In genomic region chr13:73383585-73383984, GRCm38 (mm10) we compare ENCODE assay signal across 9 mouse cellular contexts. TPM values are rescaled to one million over a fixed set of nuclear protein-coding genes. Genes with fewer than 3 reads are reported as not detected.
DNase-seq lines count a peak whose midpoint lies in the region; ATAC-seq and TF ChIP-seq lines count a peak whose summit lies in the region.
"Had no signal": no experiment of that assay in that cellular context is flagged by ENCODE, and none has a peak within 500 bp of the region (broad histone marks: within the 10 kb centered on the region; RNA-seq: fewer than 3 reads in every experiment).

No protein-coding gene starts in this region.

- WGBS in kidney, embryonic 15.5 days, result 68% methylated on average over 3 of the region's 3 CpGs
- 59% methylated on average over 3 of the region's 3 CpGs for WGBS in midbrain, embryonic 10.5 days

- H3K4me3 ChIP-seq in kidney, embryonic 15.5 days (replicated peaks), result no peak overlapping the region
- H3K4me3 ChIP-seq in midbrain, embryonic 10.5 days, result no peak overlapping the region
- H3K4me3 ChIP-seq: limb, embryonic 13.5 days had no signal

- no peaks in the 10 kb centered on the region for H3K36me3 ChIP-seq in kidney, embryonic 15.5 days
- H3K36me3 ChIP-seq in midbrain, embryonic 10.5 days, result no peaks in the 10 kb centered on the region
- H3K36me3 ChIP-seq: limb, embryonic 13.5 days had no signal

- H3K9me3 ChIP-seq in kidney, embryonic 15.5 days (replicated peaks), result no peaks in the 10 kb centered on the region
- no peaks in the 10 kb centered on the region for H3K9me3 ChIP-seq in midbrain, embryonic 10.5 days (replicated peaks)
- H3K9me3 ChIP-seq: limb, embryonic 13.5 days had no signal

- peak; percentile 37 for DNase-seq in kidney, postnatal 10 days
- no peak for DNase-seq in Patski (ENCODE audit: low read depth, low spot score)
- peak; percentile 18 to 26 for DNase-seq in kidney, postnatal 4 days
- DNase-seq in thymus, postnatal 4 days, result peak; percentile 63
- DNase-seq in midbrain, embryonic 10.5 days (ENCODE audit: low spot score), result no peak
- no peak for DNase-seq in ovary, postnatal 36 days (ENCODE audit: low spot score)

- POLR2A ChIA-PET in Patski (lab: Charles Lee), result no interaction called here

- no peak overlapping the region for H3K4me2 ChIP-seq in kidney, embryonic 15.5 days
- H3K4me2 ChIP-seq: limb, embryonic 13.5 days had no signal

- no peak overlapping the region for H3K9ac ChIP-seq in kidney, embryonic 15.5 days
- H3K9ac ChIP-seq: limb, embryonic 13.5 days had no signal

- peak; percentile 62 for TF ChIP-seq CTCF in Patski (IDR thresholded peaks at IDR 0.05)

- in situ Hi-C loops in Patski (cut with MboI; ENCODE audit: low pct_unique_long_range_greater_than_20kb), result no loop called here

- no peaks in the 10 kb centered on the region for H3K27me3 ChIP-seq in kidney, embryonic 15.5 days
- H3K27me3 ChIP-seq in Patski, result peaks cover 17% of the 10 kb centered on the region
- no peaks in the 10 kb centered on the region for H3K27me3 ChIP-seq in midbrain, embryonic 10.5 days (ENCODE audit: low read depth, poor library complexity, severe bottlenecking)
- H3K27me3 ChIP-seq: limb, embryonic 13.5 days had no signal

- no peak overlapping the region for H3K27ac ChIP-seq in kidney, embryonic 15.5 days
- H3K27ac ChIP-seq in midbrain, embryonic 10.5 days (replicated peaks), result no peak overlapping the region
- H3K27ac ChIP-seq: limb, embryonic 13.5 days had no signal

- no peaks in the 10 kb centered on the region for H3K4me1 ChIP-seq in kidney, embryonic 15.5 days
- H3K4me1 ChIP-seq in midbrain, embryonic 10.5 days, result 0 out of 2 replicates have a peak, but pooled peaks cover 3% of the 10 kb centered on the region
- H3K4me1 ChIP-seq: limb, embryonic 13.5 days had no signal

- CTCF ChIA-PET in Patski (lab: Charles Lee), result no interaction called here

- ATAC-seq in kidney, embryonic 15.5 days (replicated peaks; ENCODE audit: low FRiP score), result no peak
- ATAC-seq in CD4-positive, CD25-positive, alpha-beta regulatory T cell, adult 4 months, result peak; percentile 61
- ATAC-seq in Patski, result no peak

RNA-seq across cellular contexts. Expression of gene Ndufs6, which starts 55.2 kb away (rescaled TPM):
- polyA plus RNA-seq in kidney, embryonic 15.5 days (2015; fragmentation: Nextera tagmentation; extraction: Ambion mirVana), result 382 and 385 TPM in 2 replicates
- polyA plus RNA-seq in CD4-positive, CD25-positive, alpha-beta regulatory T cell, adult 4 months (2017; shearing (Covaris generic)), result 100 to 1,000 TPM; 141 to 144 TPM
- 188 TPM for polyA plus RNA-seq in Patski (2021)
- polyA plus RNA-seq in midbrain, embryonic 10.5 days (2016; fragmentation: Nextera tagmentation; extraction: Ambion mirVana), result 386 and 389 TPM in 2 replicates

RNA-seq across cellular contexts. Expression of gene Mrpl36, which starts 55.3 kb away (rescaled TPM):
- 110 and 117 TPM in 2 replicates for polyA plus RNA-seq in kidney, embryonic 15.5 days (2015; fragmentation: Nextera tagmentation; extraction: Ambion mirVana)
- polyA plus RNA-seq in CD4-positive, CD25-positive, alpha-beta regulatory T cell, adult 4 months (2017; shearing (Covaris generic)), result 100 to 1,000 TPM in 1 of 2 experiments, 10 to 100 TPM in 1; 94.9 to 126 TPM
- 62.8 TPM for polyA plus RNA-seq in Patski (2021)
- polyA plus RNA-seq in midbrain, embryonic 10.5 days (2016; fragmentation: Nextera tagmentation; extraction: Ambion mirVana), result 130 and 149 TPM in 2 replicates

Comparison
In these comparisons a context has a peak if more than half of its experiments do, and no peak if none do; other contexts are left out.
1. DNase-seq: peak in kidney, postnatal 10 days (single experiment), kidney, postnatal 4 days (2 of 2) and thymus, postnatal 4 days (single experiment); none in Patski (single experiment), midbrain, embryonic 10.5 days (single experiment) and ovary, postnatal 36 days (single experiment).